Mouse (Mus musculus): ENCODE results near the gene Mustn1. TPM values are rescaled to one million over a fixed set of nuclear protein-coding genes. Genes with fewer than 3 reads are reported as not detected.

Gene Mustn1
- polyA plus RNA-seq, 1 experiment from 2014 or later: 2.0 TPM

Other genes starting within 250 kb of the Mustn1 start
- 10.3 and 12.3 TPM in 2 replicates for gene Rft1, start 224.8 kb upstream of the Mustn1 start, polyA plus RNA-seq (2014; fragmentation: Nextera tagmentation; extraction: Ambion mirVana)
- gene Sfmbt1, start 164.4 kb upstream of the Mustn1 start, polyA plus RNA-seq (2014; fragmentation: Nextera tagmentation; extraction: Ambion mirVana): 12.0 and 13.2 TPM in 2 replicates
- 16.0 and 18.2 TPM in 2 replicates for gene Tmem110, start 53.6 kb upstream of the Mustn1 start, polyA plus RNA-seq (2014; fragmentation: Nextera tagmentation; extraction: Ambion mirVana)
- not detected in 2 replicates for gene Itih4, start 7.3 kb downstream of the Mustn1 start, polyA plus RNA-seq (2014; fragmentation: Nextera tagmentation; extraction: Ambion mirVana)
- 1.4 and 1.7 TPM in 2 replicates for gene Itih3, start 44.6 kb downstream of the Mustn1 start, polyA plus RNA-seq (2014; fragmentation: Nextera tagmentation; extraction: Ambion mirVana)
- gene Itih1, start 64.1 kb downstream of the Mustn1 start, polyA plus RNA-seq (2014; fragmentation: Nextera tagmentation; extraction: Ambion mirVana): 0.11 TPM in 1 of 2 replicates, not detected in the other
- gene Nek4, start 72.2 kb downstream of the Mustn1 start, polyA plus RNA-seq (2014; fragmentation: Nextera tagmentation; extraction: Ambion mirVana): 4.4 and 5.1 TPM in 2 replicates
- gene Glt8d1, start 122.2 kb downstream of the Mustn1 start, polyA plus RNA-seq (2014; fragmentation: Nextera tagmentation; extraction: Ambion mirVana): 49.4 and 55.1 TPM in 2 replicates
- 319 and 321 TPM in 2 replicates for gene Spcs1, start 122.5 kb downstream of the Mustn1 start, polyA plus RNA-seq (2014; fragmentation: Nextera tagmentation; extraction: Ambion mirVana)
- 80.6 and 93.6 TPM in 2 replicates for gene Pbrm1, start 139.9 kb downstream of the Mustn1 start, polyA plus RNA-seq (2014; fragmentation: Nextera tagmentation; extraction: Ambion mirVana)
- 76.2 and 88.7 TPM in 2 replicates for gene Gnl3, start 140.0 kb downstream of the Mustn1 start, polyA plus RNA-seq (2014; fragmentation: Nextera tagmentation; extraction: Ambion mirVana)
- 64.5 and 70.0 TPM in 2 replicates for gene Smim4, start 249.8 kb downstream of the Mustn1 start, polyA plus RNA-seq (2014; fragmentation: Nextera tagmentation; extraction: Ambion mirVana)